ENCODE assay signal across 29 mouse cellular contexts in the genomic region with DNA sequence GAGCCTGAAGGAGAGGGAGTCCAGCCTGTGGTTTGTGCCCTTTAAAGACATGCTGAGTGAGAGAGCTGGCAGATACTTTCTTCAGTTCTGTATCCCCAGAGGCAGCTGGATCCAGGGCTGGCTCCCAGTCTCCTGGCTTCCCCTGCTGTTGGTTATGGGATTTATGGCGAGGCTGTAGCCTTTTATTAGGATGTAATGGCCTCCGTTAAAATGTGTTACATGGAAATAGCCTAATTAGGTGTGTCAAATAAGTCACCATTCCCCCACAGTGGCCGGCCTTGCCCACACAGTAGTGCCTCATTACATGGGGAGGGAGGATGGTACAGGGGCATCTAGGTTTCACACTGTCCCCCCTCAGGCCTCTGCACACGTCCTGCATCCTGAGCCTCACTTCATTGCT.
"Had no signal": no experiment of that assay in that cellular context is flagged by ENCODE, and none has a peak within 500 bp of the region (broad histone marks: within the 10 kb centered on the region; RNA-seq: fewer than 3 reads in every experiment).

No protein-coding gene starts in this region.

- H3K4me3 ChIP-seq: embryonic facial prominence, embryonic 10.5 days; embryonic facial prominence, embryonic 12.5 days; embryonic facial prominence, embryonic 13.5 days; embryonic facial prominence, embryonic 15.5 days; erythroblast, embryonic 14.5 days; forebrain, embryonic 10.5 days; forebrain, embryonic 12.5 days; forebrain, embryonic 13.5 days; forebrain, embryonic 15.5 days; gastrocnemius, adult 2 months; heart, adult 2 months had no signal

- ATAC-seq: forebrain, embryonic 13.5 days; forebrain, embryonic 14.5 days; forebrain, embryonic 15.5 days; forebrain, embryonic 16.5 days; forebrain, postnatal 0 days had no signal

- H3K9me3 ChIP-seq: embryonic facial prominence, embryonic 10.5 days; embryonic facial prominence, embryonic 12.5 days; embryonic facial prominence, embryonic 13.5 days; embryonic facial prominence, embryonic 15.5 days; forebrain, embryonic 10.5 days; forebrain, embryonic 12.5 days; forebrain, embryonic 13.5 days; forebrain, embryonic 15.5 days had no signal

- H3K27ac ChIP-seq: embryonic facial prominence, embryonic 10.5 days; embryonic facial prominence, embryonic 12.5 days; embryonic facial prominence, embryonic 13.5 days; embryonic facial prominence, embryonic 15.5 days; forebrain, embryonic 10.5 days; forebrain, embryonic 12.5 days; forebrain, embryonic 13.5 days; forebrain, embryonic 15.5 days; gastrocnemius, adult 2 months; heart, adult 2 months had no signal

- H3K9ac ChIP-seq: embryonic facial prominence, embryonic 12.5 days; embryonic facial prominence, embryonic 13.5 days; embryonic facial prominence, embryonic 15.5 days; forebrain, embryonic 12.5 days; forebrain, embryonic 13.5 days; forebrain, embryonic 15.5 days; forebrain, postnatal 0 days had no signal

- DNase-seq: cerebellum, adult 2 months; cerebellum, adult 8-10 months; cerebellum, adult 9-10 months; cerebellum, adult 9-11 months; cerebellum, postnatal 10 days; cerebellum, postnatal 14 days; cerebellum, postnatal 25 days; cerebellum, postnatal 36 days; embryo, embryonic 11 days; forebrain, postnatal 0 days; gastrocnemius, adult 2 months; gastrocnemius, postnatal 10 days; gastrocnemius, postnatal 14 days; gastrocnemius, postnatal 25 days; gastrocnemius, postnatal 36 days; heart, adult 11 months; heart, adult 18-20 months; heart, adult 2 months had no signal

- H3K27me3 ChIP-seq: forebrain, embryonic 15.5 days had no signal

- H3K4me2 ChIP-seq: embryonic facial prominence, embryonic 12.5 days; embryonic facial prominence, embryonic 13.5 days; embryonic facial prominence, embryonic 15.5 days; forebrain, embryonic 12.5 days; forebrain, embryonic 13.5 days; forebrain, embryonic 15.5 days had no signal

- H3K36me3 ChIP-seq: embryonic facial prominence, embryonic 10.5 days; embryonic facial prominence, embryonic 12.5 days; embryonic facial prominence, embryonic 13.5 days; embryonic facial prominence, embryonic 15.5 days; forebrain, embryonic 10.5 days; forebrain, embryonic 12.5 days; forebrain, embryonic 15.5 days had no signal
